Mouse (Mus musculus): ENCODE data around the gene Nfasc.

The Nfasc gene

DNA sequence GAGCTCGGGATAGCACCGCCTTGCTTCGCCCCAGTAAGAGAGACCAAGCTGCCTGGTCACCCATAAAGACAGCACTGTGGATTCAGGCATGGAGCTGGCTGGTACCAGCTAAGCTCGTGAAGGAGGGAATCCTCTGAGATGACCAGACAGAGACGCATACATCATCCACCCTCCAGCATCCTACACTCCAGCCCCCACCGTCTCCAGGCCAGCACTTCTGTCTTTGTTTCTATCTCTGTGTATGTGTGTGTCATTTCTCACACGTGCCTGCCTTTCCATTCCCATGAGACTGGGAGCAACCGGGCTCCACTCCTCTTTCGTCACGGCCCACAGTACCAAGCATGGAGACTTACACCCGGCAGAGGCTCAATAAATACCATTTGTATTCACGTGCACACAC is 9.3 kb downstream of the Nfasc start:
- DNase-seq (ENCODE audit: low spot score), result no peak

DNA sequence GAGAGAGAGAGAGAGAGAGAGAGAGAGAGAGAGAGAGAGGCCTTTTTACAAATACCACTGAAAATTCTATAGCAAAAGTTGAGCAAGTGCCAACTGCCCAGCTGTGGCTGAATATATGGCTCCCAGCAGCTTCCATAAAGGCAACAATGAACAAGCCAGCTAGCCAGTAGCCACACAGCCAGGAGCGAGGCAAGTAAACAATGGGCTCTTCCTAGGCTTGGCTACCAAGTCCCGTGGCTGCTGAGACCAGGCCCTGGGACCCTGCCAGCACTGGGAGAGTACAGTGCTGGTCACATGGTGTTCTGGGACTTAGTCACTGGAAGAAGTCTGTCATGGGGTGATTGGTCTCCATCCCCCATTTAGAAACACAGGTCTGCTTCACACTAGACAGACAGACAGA is 14.0 kb downstream of the Nfasc start:
- DNase-seq (ENCODE audit: low spot score), result no peak

DNA sequence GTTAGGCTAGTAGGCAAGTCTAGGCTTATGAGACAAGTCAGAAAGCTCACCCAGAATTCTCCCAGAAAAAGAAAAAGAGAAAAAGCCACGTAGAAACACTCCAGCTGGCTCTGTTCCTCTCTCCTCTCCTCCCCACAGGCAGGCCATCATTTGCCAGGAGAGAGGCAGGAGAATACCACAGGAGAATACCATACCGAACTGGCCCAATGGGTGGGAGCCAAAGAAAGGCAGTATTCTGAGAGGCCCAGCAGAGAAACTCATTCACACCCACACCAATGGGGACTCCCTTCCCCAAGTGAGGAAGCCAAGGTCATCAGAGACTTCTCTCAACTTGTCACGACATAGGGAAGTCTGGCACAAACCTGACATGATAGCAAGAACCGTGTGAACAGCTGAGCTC is 19.2 kb downstream of the Nfasc start:
- no peak for DNase-seq (ENCODE audit: low spot score)

DNA sequence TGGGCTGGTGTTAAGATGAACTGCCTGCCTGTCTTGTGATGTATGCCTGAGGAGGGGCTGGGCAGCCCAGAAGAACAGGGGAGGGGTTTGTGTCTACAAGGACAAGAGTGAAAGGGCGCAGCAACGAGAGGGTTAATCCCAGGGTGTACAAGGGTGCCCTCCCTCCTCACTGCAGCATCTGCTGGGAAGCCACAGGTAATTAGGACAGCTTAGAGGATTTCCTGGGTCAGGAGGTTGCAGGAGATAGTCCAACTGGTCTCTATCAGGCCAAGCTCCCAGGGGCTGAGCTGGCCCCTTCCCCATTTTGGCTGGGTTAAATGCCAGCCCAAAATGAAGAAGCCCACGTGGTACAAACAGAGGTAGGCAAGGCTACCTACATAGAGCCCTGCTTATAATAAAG is 20.3 kb downstream of the Nfasc start:
- DNase-seq (ENCODE audit: low spot score), result no peak

DNA sequence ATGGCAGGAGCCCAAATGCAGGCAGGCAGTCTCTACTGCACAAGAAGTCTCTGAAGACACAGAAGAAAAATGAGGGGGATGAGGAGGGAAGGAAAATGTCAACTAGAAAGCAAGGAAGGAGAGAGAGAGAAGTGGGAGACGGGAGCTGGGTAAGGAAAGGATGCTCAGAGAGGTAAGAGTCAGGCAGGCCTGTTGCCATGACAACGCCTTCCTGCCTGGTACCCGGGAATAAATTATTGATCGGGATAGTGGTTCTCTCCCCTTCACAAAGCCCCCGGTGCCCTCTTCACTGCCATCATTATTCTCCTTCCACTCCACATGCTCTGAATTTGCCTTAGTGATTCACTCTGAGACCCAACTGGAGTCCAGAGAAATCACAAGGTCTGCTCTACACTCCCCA is 23.4 kb downstream of the Nfasc start:
- no peak for DNase-seq (ENCODE audit: low spot score)

DNA sequence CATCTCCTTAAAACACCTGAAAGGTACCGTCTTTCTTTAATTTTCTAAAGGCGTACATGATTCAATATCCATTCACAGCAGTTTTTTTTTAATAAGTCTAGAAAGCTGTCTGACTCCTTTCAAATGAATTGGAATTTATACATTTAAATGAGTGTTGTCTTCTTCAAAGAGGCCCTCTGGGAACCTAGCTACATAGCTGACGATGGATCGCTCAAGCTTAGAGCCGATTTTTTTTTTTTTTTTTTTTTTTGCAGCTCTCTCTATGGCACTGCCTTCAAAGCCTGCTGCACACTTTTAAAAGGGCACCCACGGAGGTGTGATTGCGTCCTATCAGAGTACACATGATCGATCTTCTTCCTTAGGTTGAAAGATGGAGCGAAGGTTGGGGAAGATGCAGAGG is 26.6 kb downstream of the Nfasc start:
- DNase-seq (ENCODE audit: low spot score), result no peak

DNA sequence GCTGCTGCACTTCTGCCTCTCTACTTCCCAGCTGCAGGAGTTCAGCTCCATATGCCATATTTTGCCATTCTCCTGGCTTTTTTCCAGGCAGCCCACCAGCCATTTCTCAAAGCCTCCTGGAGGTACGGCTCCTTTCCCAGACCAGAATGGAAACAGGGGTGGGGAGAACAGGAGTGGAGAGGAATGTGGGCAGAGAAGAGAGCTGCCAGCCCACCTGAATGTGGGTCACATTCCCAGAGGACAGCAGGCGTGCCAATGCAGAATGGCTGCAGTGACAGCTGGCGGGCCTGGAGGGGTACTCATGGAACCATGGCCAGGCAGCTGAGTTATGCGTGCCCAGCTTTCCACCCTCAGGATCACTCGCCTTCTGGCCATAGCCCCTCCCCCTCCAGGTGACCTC is 32.2 kb downstream of the Nfasc start:
- no peak for DNase-seq (ENCODE audit: low spot score)

DNA sequence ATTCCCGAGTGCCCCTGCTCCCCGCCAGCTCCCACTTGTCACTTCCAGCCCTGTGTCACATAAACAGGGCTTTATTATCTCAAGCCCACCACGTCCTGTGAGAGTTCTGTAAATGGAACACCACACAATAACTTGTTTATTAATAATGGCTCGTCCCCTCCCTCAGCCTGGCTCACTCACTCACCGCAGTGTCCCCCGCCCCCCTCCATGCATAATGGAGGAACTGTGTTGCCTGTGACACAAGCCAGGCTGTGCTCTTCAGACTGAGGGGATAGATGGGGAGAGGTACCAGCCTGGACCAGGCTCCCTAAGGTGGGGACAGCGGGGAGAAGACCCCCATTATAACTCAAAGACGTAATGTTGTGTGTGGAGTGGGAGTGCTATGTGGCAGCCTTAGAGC is 34.3 kb downstream of the Nfasc start:
- DNase-seq (ENCODE audit: low spot score), result no peak

DNA sequence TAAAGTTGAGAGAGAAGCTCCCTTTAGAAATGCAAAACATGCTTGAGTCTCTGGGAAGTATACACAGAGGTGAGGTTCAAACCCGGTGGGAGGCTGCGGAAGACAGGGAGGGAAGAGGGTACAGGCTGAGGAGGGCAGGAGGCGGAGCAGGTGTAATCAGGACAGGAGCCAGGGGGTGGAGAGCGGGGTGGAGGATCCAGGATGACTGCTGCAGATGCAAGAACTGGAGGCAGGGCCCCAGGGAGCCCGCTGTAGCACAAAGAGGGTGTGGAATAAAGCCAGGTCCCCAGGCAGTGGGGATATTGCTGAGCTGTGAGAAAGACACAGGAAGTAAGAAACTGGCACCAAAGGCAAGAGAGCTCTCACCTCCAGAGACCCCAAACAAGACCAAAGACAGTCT is 38.1 kb downstream of the Nfasc start:
- no peak for DNase-seq (ENCODE audit: low spot score)

DNA sequence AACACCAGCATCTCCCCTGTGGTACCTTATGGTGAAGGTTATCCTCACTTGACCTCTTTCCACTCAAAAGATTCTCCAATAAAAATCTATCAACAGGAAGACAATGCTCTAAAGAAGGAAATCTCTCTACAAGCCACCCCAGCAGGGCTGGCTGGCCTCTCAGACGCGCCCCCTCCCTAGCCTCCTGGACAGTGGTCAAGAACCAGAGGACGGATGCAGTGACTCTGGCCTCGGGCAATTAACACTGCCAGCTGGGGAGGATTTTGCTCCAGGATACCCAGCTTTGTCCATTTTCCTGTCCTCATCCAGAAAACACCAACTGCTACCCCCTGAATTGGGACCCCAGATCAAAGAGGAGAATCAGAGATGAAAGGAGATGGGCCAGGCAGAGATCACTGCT is 44.7 kb downstream of the Nfasc start:
- DNase-seq (ENCODE audit: low spot score), result no peak

DNA sequence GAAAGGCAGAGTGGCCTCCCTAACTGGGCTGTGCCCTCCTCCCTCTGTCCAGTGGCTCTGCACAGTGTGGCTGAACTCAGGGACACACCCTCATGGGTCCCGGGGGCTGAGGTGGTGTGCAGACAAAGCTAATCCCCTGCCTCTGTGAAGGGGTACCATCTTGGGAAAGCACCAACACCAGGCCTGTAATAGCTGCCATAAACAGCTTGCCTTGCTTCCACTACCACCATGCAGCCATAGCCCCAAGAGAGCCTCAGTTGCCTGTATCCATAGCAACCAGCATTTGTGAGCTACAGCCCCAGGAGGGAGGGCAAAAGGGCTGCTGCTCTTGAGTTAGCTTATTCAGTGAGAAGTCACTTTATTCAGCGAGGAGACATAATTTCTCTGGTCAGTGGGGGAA is 45.4 kb downstream of the Nfasc start:
- no peak for DNase-seq (ENCODE audit: low spot score)

DNA sequence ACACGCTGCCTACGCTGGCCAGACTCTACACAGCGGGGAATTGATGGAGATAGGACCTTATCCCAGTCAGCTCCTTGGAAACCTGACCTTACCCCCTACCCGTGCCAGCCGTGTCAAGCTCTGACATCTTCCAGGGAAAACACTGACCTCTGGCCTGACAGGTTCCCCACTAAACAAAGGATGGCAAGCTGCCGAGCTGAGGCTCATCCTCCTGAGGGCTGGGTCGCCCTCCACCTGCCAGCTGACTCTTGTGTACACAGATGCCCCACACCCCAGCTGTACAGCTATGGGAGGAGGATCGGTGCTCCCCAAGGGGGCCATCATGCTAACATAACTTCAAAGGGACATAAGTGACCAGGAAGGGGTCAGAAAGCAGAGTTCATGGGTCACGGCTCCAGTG is 47.6 kb downstream of the Nfasc start:
- DNase-seq (ENCODE audit: low spot score), result no peak

DNA sequence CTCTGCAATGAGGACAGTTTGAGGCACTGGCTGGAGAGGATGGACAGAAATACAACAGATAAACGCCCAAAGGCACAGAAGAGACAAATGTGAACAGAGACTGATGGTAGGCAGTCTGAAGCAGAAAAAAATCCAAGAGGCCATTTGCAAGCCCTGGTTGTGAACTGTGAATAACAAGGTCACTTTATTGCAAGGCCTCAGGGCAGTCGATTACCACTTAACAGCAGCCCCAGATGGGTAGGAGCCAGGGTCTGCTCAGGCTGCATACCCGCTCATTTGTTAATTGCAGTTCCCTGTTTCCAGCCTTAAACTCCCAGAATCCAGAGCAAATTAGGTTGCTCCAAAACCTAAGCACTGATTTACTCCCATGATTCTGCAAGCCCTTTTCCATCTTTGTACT is 52.4 kb downstream of the Nfasc start:
- no peak for DNase-seq (ENCODE audit: low spot score)

DNA sequence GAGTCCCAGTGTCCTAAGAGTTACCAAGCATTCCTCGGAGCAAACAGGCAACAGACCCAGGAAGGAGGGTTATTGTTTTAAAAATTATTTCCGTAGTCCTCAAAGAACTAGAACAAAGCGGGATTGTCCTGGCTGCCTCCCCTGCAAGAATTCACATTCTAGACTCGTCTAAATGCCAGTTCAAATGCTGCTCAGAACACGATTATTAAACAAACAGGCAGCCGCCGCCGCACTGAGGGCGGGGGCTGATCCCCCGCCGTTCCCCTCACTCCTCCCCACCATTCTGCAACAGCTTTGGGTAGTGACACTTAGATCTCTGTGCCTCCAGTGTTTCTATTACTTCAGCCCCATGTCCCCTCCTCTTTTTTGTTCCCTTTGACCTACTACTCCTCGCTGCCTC is 62.7 kb downstream of the Nfasc start:
- DNase-seq (ENCODE audit: low spot score), result no peak

DNA sequence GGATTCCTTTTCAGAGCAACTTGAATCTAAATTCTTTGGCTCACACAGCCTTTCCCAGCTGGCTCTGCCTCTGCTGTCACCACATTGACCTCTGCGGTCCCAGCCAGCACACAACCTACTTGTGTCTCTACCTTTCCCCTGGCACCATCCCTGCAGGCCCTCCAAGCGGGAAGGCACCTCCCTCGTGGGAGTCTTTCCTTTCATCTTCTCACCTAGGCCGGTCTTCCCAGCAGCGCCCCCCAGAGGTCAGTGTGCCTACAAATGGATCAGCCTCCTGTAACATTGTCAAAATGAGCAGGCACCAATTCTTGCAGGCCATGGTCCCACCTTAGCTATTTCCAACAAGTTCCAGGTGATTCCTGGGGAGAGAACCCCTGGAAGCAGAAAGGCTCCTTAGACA is 63.5 kb downstream of the Nfasc start:
- no peak for DNase-seq (ENCODE audit: low spot score)

DNA sequence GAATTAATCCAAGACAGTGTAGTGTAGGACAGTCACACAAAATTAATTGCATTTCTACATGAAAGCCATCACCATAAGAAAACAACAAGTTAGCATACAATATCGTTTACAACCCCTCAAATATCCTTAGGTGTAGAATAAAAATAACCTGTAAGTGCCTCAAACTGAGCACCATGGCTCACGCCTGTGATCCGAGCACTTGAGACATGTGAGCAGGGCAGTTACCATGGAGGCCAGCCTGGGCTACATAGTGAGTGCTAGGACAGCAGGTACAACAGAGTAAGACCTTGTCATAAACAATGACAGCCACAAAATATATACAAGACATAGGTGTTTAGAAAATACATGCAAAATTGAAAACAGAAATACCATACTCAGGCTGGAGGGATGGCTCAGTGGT is 68.9 kb downstream of the Nfasc start:
- DNase-seq (ENCODE audit: low spot score), result no peak

DNA sequence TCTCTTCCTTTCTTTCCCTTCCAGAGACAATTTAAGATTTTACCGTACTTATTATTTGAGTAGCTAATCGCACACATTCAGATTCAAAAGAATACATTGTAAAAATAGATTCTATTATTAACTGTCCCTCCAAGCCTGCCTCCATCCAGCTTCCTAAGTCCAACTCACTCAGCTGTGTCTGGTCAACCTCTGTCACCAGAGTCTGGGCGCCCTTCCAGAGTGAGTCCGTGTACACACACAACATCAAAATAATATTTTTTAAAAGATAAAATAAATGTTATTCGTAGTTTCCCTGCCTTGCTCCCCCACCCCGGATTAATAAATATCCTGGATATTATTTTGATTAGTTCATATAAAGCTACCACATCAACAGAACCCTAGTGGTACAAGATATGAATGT is 72.4 kb downstream of the Nfasc start:
- no peak for DNase-seq (ENCODE audit: low spot score)

DNA sequence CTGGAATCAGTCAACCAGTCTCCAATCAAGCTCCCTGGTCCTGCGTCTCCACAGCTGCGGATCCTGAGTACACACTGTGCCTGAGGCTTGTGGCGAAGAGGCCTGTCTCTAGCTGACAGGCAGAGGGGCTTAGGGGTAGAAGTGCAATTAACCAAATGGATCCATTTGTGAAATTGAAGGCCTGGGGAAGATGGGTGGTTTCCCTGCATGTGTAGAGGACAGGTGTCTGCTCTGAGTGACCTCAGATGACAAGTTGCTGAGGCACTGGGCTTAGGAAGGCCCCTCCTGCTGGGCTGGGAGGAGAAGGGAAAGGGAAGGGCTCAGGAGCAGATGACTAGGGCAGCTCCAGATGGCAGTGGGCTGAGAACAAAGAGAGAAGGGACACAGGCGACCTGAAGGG is 81.2 kb downstream of the Nfasc start:
- DNase-seq (ENCODE audit: low spot score), result no peak

DNA sequence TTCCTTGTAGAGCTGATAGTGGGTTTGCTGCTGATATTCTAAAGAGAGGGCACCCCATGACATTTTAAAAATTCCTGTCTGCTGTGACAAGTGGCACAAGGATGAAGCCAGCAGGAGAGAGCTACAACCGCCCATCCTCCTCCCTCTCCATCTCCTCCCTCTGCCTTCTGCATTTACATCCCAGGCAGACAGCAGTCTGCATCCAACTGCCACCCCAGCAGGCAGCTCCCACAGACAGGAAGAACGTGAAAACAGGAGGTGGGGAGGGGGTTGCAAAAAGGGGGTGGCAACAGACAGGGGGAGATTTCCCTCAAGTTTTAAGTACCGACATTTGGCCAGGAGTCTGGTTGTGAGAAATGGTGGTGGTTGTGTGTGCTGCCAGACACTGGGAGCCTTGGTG is 82.0 kb downstream of the Nfasc start:
- DNase-seq (ENCODE audit: low spot score), result no peak

DNA sequence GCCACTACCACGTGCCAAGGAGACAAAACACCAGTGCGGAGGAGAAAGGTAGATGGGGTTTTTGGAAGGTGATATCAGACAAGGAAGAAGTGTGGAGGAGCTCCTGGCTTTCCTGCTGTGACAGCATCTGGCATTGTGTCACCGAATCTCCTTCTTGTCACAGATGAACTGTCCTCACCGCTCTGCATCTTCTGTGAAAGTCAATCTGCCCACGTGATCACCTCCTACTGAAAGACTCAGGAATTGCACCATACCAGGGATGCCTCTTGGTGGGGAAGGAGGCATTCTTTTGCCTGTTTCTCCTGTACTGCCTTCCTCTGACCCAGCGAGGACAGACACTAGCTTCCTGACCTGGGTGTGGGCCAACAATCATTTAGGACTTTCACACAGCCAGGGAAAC is 86.0 kb downstream of the Nfasc start:
- DNase-seq (ENCODE audit: low spot score), result no peak

DNA sequence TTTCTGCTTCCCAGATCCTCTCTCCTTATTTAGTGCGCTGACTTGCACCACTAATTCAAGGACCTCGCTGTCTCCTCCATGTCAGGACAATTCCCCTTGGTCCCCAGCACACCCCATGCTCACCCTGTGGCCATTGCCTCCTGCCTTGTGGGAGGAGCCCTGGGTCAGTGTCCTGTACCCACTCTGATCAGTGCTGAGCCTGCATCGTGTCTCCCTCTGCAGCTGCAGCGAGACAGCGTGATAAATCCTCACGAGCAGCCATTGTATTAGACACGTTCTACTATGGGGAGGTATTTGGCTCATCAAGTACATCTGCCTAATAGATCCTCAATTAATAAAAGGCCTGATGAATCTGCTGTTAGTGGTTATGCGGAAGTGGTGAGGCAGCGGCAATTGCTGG is 86.8 kb downstream of the Nfasc start:
- no peak for DNase-seq (ENCODE audit: low spot score)

DNA sequence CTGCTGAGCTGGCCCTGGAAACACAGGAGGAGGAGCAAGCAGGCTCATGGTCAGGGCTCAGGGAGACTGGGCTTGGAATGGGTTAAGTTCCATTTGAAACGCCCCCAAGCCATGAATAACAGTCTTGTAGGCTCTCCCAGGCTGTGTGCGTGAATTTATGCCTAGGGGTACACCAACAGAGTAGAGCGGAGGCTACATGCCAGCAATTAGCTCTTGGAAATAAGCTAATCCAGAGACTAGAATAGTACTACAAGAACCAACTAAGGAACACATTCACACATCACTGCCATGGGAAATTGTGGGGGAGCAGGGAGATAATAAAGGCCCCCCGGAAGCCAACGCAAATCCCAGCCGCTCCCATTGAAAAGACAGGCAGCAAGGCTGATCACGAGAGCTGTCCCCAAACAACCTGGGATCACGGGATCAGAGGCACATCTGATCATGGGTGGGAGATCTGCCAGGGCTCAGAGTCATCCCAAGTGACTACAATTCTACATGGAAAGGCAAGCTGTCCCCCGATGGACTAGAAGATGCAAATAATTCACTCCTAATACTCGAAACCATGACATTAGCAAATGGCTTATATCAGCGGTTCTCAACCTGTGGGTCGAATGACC is 87.6 kb downstream of the Nfasc start:
- no peak for DNase-seq (ENCODE audit: low spot score)

DNA sequence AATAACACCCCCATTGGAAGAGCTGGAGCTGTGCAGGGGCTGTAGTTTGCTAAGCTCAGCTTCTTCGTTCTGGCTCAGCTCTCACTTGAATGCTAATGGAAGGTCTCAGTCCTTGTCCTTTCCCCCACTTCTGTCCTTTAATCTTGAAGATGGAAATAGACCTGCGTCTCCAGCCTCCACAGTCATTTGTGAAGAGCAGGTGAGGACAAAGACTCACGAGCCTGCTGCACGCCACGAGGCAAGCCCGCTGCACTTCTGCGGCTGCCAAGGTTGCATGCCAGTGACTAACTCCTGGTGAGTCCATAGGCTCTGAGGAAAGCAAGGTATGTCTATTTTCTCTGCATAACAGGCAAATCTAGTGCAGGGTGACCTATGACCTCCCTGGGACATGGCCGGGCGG is 88.4 kb downstream of the Nfasc start:
- DNase-seq (ENCODE audit: low spot score), result no peak

DNA sequence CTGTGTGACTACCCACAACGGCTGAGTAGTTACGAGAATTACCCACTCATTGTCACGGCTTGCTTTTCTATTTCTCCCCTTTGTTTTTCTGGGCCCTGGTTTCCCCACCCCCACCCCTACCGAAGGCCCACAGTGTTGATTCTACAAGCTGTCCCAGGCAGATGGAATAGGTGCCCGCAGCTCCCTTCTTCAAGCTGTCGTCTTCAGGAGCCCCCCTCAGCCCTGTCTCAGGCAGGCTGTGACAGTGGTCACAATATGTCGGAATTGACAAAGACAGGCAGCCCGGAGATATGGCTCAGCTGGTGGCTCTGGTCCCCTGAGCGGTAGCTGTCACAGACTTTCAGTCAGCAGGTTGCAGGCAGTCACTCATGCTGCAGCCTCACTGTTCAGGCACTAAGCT is 90.9 kb downstream of the Nfasc start:
- no peak for DNase-seq (ENCODE audit: low spot score)

DNA sequence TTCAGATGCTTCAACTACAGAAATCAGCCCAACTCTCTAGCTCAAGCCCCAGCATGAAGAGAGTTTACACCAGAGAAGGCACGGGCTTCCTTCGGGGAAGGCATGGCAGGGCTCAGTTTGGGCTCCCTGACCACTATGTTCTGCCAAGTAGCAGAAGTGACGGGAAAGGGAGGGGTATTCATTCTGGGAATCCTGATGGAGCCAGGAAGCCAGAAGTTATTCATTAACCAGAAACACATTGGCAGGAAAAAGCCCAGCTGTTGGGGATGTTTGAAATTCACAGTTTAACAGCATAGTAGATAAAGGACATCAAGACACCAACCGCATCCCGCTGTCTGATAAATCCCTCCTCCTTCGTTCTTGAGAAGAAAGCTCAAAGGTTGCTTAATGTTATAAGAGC is 93.6 kb downstream of the Nfasc start:
- DNase-seq (ENCODE audit: low spot score), result no peak

Data from T-cell, adult 2 months (primary cell).